In the genomic region with DNA sequence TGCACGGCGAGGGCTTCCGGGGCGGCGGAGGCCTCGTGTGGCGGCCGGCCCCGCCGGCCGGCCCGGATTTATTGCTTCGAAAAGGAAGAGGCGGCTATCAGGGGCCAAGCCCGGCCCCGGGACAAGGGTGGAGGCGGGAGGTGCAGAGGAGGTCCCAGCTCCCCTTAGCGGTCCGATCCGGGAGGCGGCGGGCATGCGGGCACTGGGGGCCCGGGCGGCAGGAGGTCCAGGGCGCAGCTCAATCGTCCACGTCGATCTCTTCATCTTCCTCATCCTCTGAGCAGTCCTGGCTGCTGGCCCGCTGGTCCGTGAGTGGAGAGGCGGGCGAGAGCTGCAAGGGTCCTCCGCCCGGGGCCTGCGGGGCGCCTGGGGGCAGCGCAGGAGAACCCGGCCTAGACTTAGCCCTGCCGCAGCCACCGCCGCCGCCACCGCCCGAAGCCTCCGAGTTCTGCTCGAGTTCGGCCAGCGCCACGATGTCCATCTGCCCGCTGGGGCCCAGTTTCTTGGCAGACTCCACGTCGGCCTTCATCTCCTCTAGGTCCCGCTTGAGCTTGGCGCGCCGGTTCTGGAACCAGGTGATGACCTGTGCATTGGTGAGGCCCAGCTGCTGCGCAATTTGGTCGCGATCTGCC, we compare ENCODE assay signal across 9 mouse cellular contexts. TPM values are rescaled to one million over a fixed set of nuclear protein-coding genes. Genes with fewer than 3 reads are reported as not detected.
DNase-seq lines count a peak whose midpoint lies in the region; ATAC-seq lines count a peak whose summit lies in the region.
"Had no signal": no experiment of that assay in that cellular context is flagged by ENCODE, and none has a peak within 500 bp of the region (broad histone marks: within the 10 kb centered on the region; RNA-seq: fewer than 3 reads in every experiment).

No protein-coding gene starts in this region.

- under 1% methylated on average over 51 of the region's 60 CpGs for WGBS in forebrain, embryonic 13.5 days
- under 1% methylated on average over 56 of the region's 60 CpGs for WGBS in forebrain, embryonic 14.5 days
- 1% methylated on average over 60 of the region's 60 CpGs for WGBS in midbrain, embryonic 13.5 days
- WGBS in midbrain, embryonic 15.5 days, result under 1% methylated on average over 53 of the region's 60 CpGs
- WGBS in intestine, embryonic 16.5 days, result under 1% methylated on average over 60 of the region's 60 CpGs
- WGBS in stomach, embryonic 16.5 days, result 1% methylated on average over 60 of the region's 60 CpGs

- peaks cover 96% of the 10 kb centered on the region for H3K27me3 ChIP-seq in forebrain, embryonic 13.5 days
- peaks cover 93% of the 10 kb centered on the region for H3K27me3 ChIP-seq in forebrain, embryonic 14.5 days (replicated peaks; ENCODE audit: control insufficient read depth, insufficient read depth, low read length)
- H3K27me3 ChIP-seq in midbrain, embryonic 13.5 days, result peaks cover 96% of the 10 kb centered on the region
- peaks cover 81% of the 10 kb centered on the region for H3K27me3 ChIP-seq in midbrain, embryonic 15.5 days (replicated peaks)
- H3K27me3 ChIP-seq in intestine, embryonic 16.5 days (replicated peaks; ENCODE audit: control insufficient read depth, insufficient read depth, low read length), result peaks cover 90% of the 10 kb centered on the region
- peaks cover 73% of the 10 kb centered on the region for H3K27me3 ChIP-seq in stomach, embryonic 16.5 days (ENCODE audit: control insufficient read depth, insufficient read depth, low read length)

- ATAC-seq in forebrain, embryonic 13.5 days, result no peak
- ATAC-seq in forebrain, embryonic 14.5 days, result no peak
- no peak for ATAC-seq in midbrain, embryonic 13.5 days
- no peak for ATAC-seq in midbrain, embryonic 15.5 days (replicated peaks)
- ATAC-seq in intestine, embryonic 16.5 days, result no peak
- no peak for ATAC-seq in stomach, embryonic 16.5 days (ENCODE audit: insufficient read depth, low FRiP score)

- no peak overlapping the region for H3K4me2 ChIP-seq in forebrain, embryonic 13.5 days
- H3K4me2 ChIP-seq in forebrain, embryonic 14.5 days (ENCODE audit: low read length), result no peak overlapping the region
- H3K4me2 ChIP-seq in midbrain, embryonic 13.5 days (replicated peaks), result 0 out of 2 replicates have a peak overlapping the region, but pooled peaks have one; percentile 3
- H3K4me2 ChIP-seq in midbrain, embryonic 15.5 days, result no peak overlapping the region
- H3K4me2 ChIP-seq in intestine, embryonic 16.5 days (ENCODE audit: low read depth, low read length), result no peak overlapping the region
- H3K4me2 ChIP-seq in stomach, embryonic 16.5 days (ENCODE audit: low read depth, low read length), result no peak overlapping the region

- H3K4me1 ChIP-seq in forebrain, embryonic 13.5 days, result peaks cover 41% of the 10 kb centered on the region
- 0 out of 2 replicates have a peak, but pooled peaks cover 10% of the 10 kb centered on the region for H3K4me1 ChIP-seq in forebrain, embryonic 14.5 days (ENCODE audit: control insufficient read depth, insufficient read depth, low read length)
- peaks cover 36% of the 10 kb centered on the region for H3K4me1 ChIP-seq in midbrain, embryonic 13.5 days (replicated peaks)
- H3K4me1 ChIP-seq in midbrain, embryonic 15.5 days, result peaks cover 33% of the 10 kb centered on the region
- peaks cover 28% of the 10 kb centered on the region for H3K4me1 ChIP-seq in intestine, embryonic 16.5 days (ENCODE audit: control insufficient read depth, insufficient read depth, low read length)
- H3K4me1 ChIP-seq in stomach, embryonic 16.5 days (ENCODE audit: control insufficient read depth, insufficient read depth, low read length), result peaks cover 12% of the 10 kb centered on the region

- no peak overlapping the region for H3K27ac ChIP-seq in forebrain, embryonic 13.5 days
- no peak overlapping the region for H3K27ac ChIP-seq in forebrain, embryonic 14.5 days (ENCODE audit: low read depth, low read length)
- no peak overlapping the region for H3K27ac ChIP-seq in midbrain, embryonic 13.5 days
- no peak overlapping the region for H3K27ac ChIP-seq in midbrain, embryonic 15.5 days
- no peak overlapping the region for H3K27ac ChIP-seq in intestine, embryonic 16.5 days (ENCODE audit: low read length)
- H3K27ac ChIP-seq in stomach, embryonic 16.5 days (ENCODE audit: low read length), result no peak overlapping the region

- no peak for DNase-seq in forebrain, embryonic 14.5 days (ENCODE audit: low spot score)
- DNase-seq in spleen, adult 12 weeks (ENCODE audit: low spot score), result no peak
- no peak for DNase-seq in urinary bladder, postnatal 25 days (ENCODE audit: low spot score)

- H3K4me3 ChIP-seq in forebrain, embryonic 13.5 days, result no peak overlapping the region
- no peak overlapping the region for H3K4me3 ChIP-seq in forebrain, embryonic 14.5 days (ENCODE audit: low read depth, low read length)
- no peak overlapping the region; the same call in 1 of the 2 replicates for H3K4me3 ChIP-seq in midbrain, embryonic 13.5 days (replicated peaks)
- H3K4me3 ChIP-seq in midbrain, embryonic 15.5 days, result no peak overlapping the region
- H3K4me3 ChIP-seq in intestine, embryonic 16.5 days (ENCODE audit: low read length), result peak overlapping the region; percentile 14; the same call in 1 of the 2 replicates
- H3K4me3 ChIP-seq in stomach, embryonic 16.5 days (replicated peaks; ENCODE audit: low read length), result peak overlapping the region; percentile 4; the same call in 1 of the 2 replicates

- no peaks in the 10 kb centered on the region for H3K9me3 ChIP-seq in forebrain, embryonic 13.5 days (replicated peaks)
- no peaks in the 10 kb centered on the region for H3K9me3 ChIP-seq in forebrain, embryonic 14.5 days (replicated peaks; ENCODE audit: control insufficient read depth, low read length)
- H3K9me3 ChIP-seq in midbrain, embryonic 13.5 days, result no peaks in the 10 kb centered on the region
- no peaks in the 10 kb centered on the region for H3K9me3 ChIP-seq in midbrain, embryonic 15.5 days
- no peaks in the 10 kb centered on the region for H3K9me3 ChIP-seq in intestine, embryonic 16.5 days (ENCODE audit: control insufficient read depth, low read length)
- no peaks in the 10 kb centered on the region for H3K9me3 ChIP-seq in stomach, embryonic 16.5 days (replicated peaks; ENCODE audit: control insufficient read depth, low read length)

- 0 out of 2 replicates have a peak overlapping the region, but pooled peaks have one; percentile 8 for H3K9ac ChIP-seq in forebrain, embryonic 13.5 days
- no peak overlapping the region for H3K9ac ChIP-seq in forebrain, embryonic 14.5 days (ENCODE audit: low read length)
- no peak overlapping the region for H3K9ac ChIP-seq in midbrain, embryonic 13.5 days (replicated peaks)
- no peak overlapping the region for H3K9ac ChIP-seq in midbrain, embryonic 15.5 days
- no peak overlapping the region for H3K9ac ChIP-seq in intestine, embryonic 16.5 days (ENCODE audit: low read depth, low read length)
- H3K9ac ChIP-seq in stomach, embryonic 16.5 days (ENCODE audit: low read length), result no peak overlapping the region

- H3K36me3 ChIP-seq in forebrain, embryonic 13.5 days (ENCODE audit: poor library complexity, severe bottlenecking), result no peaks in the 10 kb centered on the region
- H3K36me3 ChIP-seq in forebrain, embryonic 14.5 days (ENCODE audit: control insufficient read depth, insufficient read depth, low read length), result no peaks in the 10 kb centered on the region
- H3K36me3 ChIP-seq in midbrain, embryonic 13.5 days, result no peaks in the 10 kb centered on the region
- no peaks in the 10 kb centered on the region for H3K36me3 ChIP-seq in midbrain, embryonic 15.5 days (replicated peaks)
- H3K36me3 ChIP-seq in intestine, embryonic 16.5 days (ENCODE audit: control insufficient read depth, insufficient read depth, low read length), result no peaks in the 10 kb centered on the region
- H3K36me3 ChIP-seq in stomach, embryonic 16.5 days (ENCODE audit: control insufficient read depth, insufficient read depth, low read length), result no peaks in the 10 kb centered on the region

RNA-seq across cellular contexts. Expression of gene Lbx1, which starts 2.0 kb away (rescaled TPM):
- polyA plus RNA-seq in forebrain, embryonic 13.5 days (2015; fragmentation: Nextera tagmentation; extraction: Ambion mirVana), result not detected in 2 replicates
- polyA plus RNA-seq in forebrain, embryonic 14.5 days (2014; fragmentation: Nextera tagmentation; extraction: Ambion mirVana), result 0.09 TPM in 1 of 2 replicates, not detected in the other
- polyA plus RNA-seq in midbrain, embryonic 13.5 days (2015; fragmentation: Nextera tagmentation; extraction: Ambion mirVana), result 0.13 TPM in 2 replicates
- 0.06 and 0.09 TPM in 2 replicates for polyA plus RNA-seq in midbrain, embryonic 15.5 days (2015; fragmentation: Nextera tagmentation; extraction: Ambion mirVana)
- not detected in 2 replicates for polyA plus RNA-seq in intestine, embryonic 16.5 days (2015; fragmentation: Nextera tagmentation; extraction: Ambion mirVana)
- not detected in 2 replicates for polyA plus RNA-seq in stomach, embryonic 16.5 days (2015; fragmentation: Nextera tagmentation; extraction: Ambion mirVana)
- polyA plus RNA-seq: spleen, adult 2 months had no signal

Comparison
In these comparisons a context has a peak if more than half of its experiments do, and no peak if none do; other contexts are left out.
1. H3K4me3 ChIP-seq: peak in intestine, embryonic 16.5 days (single experiment) and stomach, embryonic 16.5 days (single experiment); none in forebrain, embryonic 13.5 days (single experiment), forebrain, embryonic 14.5 days (single experiment), midbrain, embryonic 13.5 days (single experiment) and midbrain, embryonic 15.5 days (single experiment).